Mouse (Mus musculus): Measurements from ENCODE around the gene Trmt2b.
"Not testable (repeated sequence)": the region's sequence is repeated elsewhere in the genome, so short reads cannot be mapped to it uniquely, and the experiment has no call there.

The Trmt2b gene

GRCm38 (mm10) chrX:134276275-134277160 lies at the start of gene Trmt2b:
TSS of gene Trmt2b (minus strand) at chrX:134276984.
- DNase-seq (ENCODE audit: low spot score in 2 of 2): peak; percentile 32 to 41

- DNase-seq (ENCODE audit: low spot score in 2 of 2): peak in 1 of 2 experiments; percentile 32
Observed at GRCm38 (mm10) chrX:134319153-134319932, 42.6 kb upstream of the Trmt2b start.

- not testable (repeated sequence) for DNase-seq (ENCODE audit: low spot score in 2 of 2)
Observed at GRCm38 (mm10) chrX:134311193-134311592, 34.4 kb upstream of the Trmt2b start.

- no peak for DNase-seq (ENCODE audit: low spot score in 2 of 2)
Observed at GRCm38 (mm10) chrX:134308275-134308634, 31.5 kb upstream of the Trmt2b start.

- peak; percentile 75 to 81 for DNase-seq (ENCODE audit: low spot score in 2 of 2)
Observed at GRCm38 (mm10) chrX:134307534-134308274, 30.9 kb upstream of the Trmt2b start, which contains the start of gene Cenpi. TSS of gene Cenpi (plus strand) at chrX:134308084.

GRCm38 (mm10) chrX:134303287-134303686 lies 26.5 kb upstream of the Trmt2b start:
- DNase-seq (ENCODE audit: low spot score in 2 of 2): no peak

- no peak for DNase-seq (ENCODE audit: low spot score in 2 of 2)
Observed at GRCm38 (mm10) chrX:134300219-134300618, 23.4 kb upstream of the Trmt2b start.

GRCm38 (mm10) chrX:134297195-134297594 lies 20.4 kb upstream of the Trmt2b start:
- DNase-seq (ENCODE audit: low spot score in 2 of 2): no peak

- no peak for DNase-seq (ENCODE audit: low spot score in 2 of 2)
Observed at GRCm38 (mm10) chrX:134296737-134297136, 20.0 kb upstream of the Trmt2b start.

- DNase-seq (ENCODE audit: low spot score in 2 of 2): no peak
Observed at GRCm38 (mm10) chrX:134296301-134296700, 19.5 kb upstream of the Trmt2b start.

GRCm38 (mm10) chrX:134287305-134287704 lies 10.5 kb upstream of the Trmt2b start:
- DNase-seq (ENCODE audit: low spot score in 2 of 2): no peak

- no peak for DNase-seq (ENCODE audit: low spot score in 2 of 2)
Observed at GRCm38 (mm10) chrX:134285791-134286190, 9.0 kb upstream of the Trmt2b start.

- no peak for DNase-seq (ENCODE audit: low spot score in 2 of 2)
Observed at GRCm38 (mm10) chrX:134285102-134285501, 8.3 kb upstream of the Trmt2b start.

GRCm38 (mm10) chrX:134280531-134280930 lies 3.7 kb upstream of the Trmt2b start:
- DNase-seq (ENCODE audit: low spot score in 2 of 2): no peak

- DNase-seq (ENCODE audit: low spot score in 2 of 2): no peak
Observed at GRCm38 (mm10) chrX:134275715-134276114, 1.1 kb downstream of the Trmt2b start.

GRCm38 (mm10) chrX:134262129-134262528 lies 14.7 kb downstream of the Trmt2b start:
- DNase-seq (ENCODE audit: low spot score in 2 of 2): no peak

GRCm38 (mm10) chrX:134261191-134261590 lies 15.6 kb downstream of the Trmt2b start:
- DNase-seq (ENCODE audit: low spot score in 2 of 2): no peak

- DNase-seq (ENCODE audit: low spot score in 2 of 2): no peak
Observed at GRCm38 (mm10) chrX:134248202-134248601, 28.6 kb downstream of the Trmt2b start.

- no peak for DNase-seq (ENCODE audit: low spot score in 2 of 2)
Observed at GRCm38 (mm10) chrX:134245946-134246345, 30.8 kb downstream of the Trmt2b start.

- DNase-seq (ENCODE audit: low spot score in 2 of 2): no peak
Observed at GRCm38 (mm10) chrX:134238266-134238665, 38.5 kb downstream of the Trmt2b start.

- no peak for DNase-seq (ENCODE audit: low spot score in 2 of 2)
Observed at GRCm38 (mm10) chrX:134233048-134233447, 43.7 kb downstream of the Trmt2b start.

- DNase-seq (ENCODE audit: low spot score in 2 of 2): no peak
Observed at GRCm38 (mm10) chrX:134221856-134222255, 54.9 kb downstream of the Trmt2b start, which contains the start of gene Nox1. TSS of gene Nox1 (minus strand) at chrX:134221956.

All from spleen, postnatal 14 days (tissue).